Mouse (Mus musculus) intestine, embryonic 15.5 days (tissue): Measurements from ENCODE around the gene Dimt1. TPM values are rescaled to one million over a fixed set of nuclear protein-coding genes. Genes with fewer than 3 reads are reported as not detected.

Experiments
- ATAC-seq: fragments of 200-750 bp; cut with Nextera tagmentation; 2 replicates; pipeline ENCODE4 v1.8.0; 2017; ENCODE audit warnings: moderate TSS enrichment, moderate library complexity
- H3K27ac ChIP-seq: fragments of 300-500 bp; sonication (generic); 2 replicates; pipeline ENCODE4 v1.5.1; 2015; ENCODE audit warnings: mild to moderate bottlenecking, inconsistent platforms
- H3K27me3 ChIP-seq: fragments of 300-500 bp; sonication (generic); replicated peaks from 2 replicates; pipeline ENCODE4 v1.6.1; 2015; ENCODE audit warnings: inconsistent platforms
- H3K36me3 ChIP-seq: fragments of 300-500 bp; sonication (generic); 2 replicates; pipeline ENCODE4 v1.6.1; 2015; ENCODE audit warnings: inconsistent platforms
- H3K4me1 ChIP-seq: fragments of 300-500 bp; sonication (generic); replicated peaks from 2 replicates; pipeline ENCODE4 v1.6.1; 2015; ENCODE audit warnings: inconsistent platforms
- H3K4me2 ChIP-seq: fragments of 300-500 bp; sonication (generic); replicated peaks from 2 replicates; pipeline ENCODE4 v1.6.1; 2015; ENCODE audit warnings: mild to moderate bottlenecking, inconsistent platforms
- H3K4me3 ChIP-seq: fragments of 300-500 bp; sonication (generic); replicated peaks from 2 replicates; pipeline ENCODE4 v1.5.1; 2015; ENCODE audit warnings: inconsistent platforms
- H3K9ac ChIP-seq: fragments of 300-500 bp; sonication (generic); 2 replicates; pipeline ENCODE4 v1.6.1; 2015; ENCODE audit warnings: inconsistent platforms
- H3K9me3 ChIP-seq: fragments of 300-500 bp; sonication (generic); 2 replicates; pipeline ENCODE4 v1.6.1; 2016; ENCODE audit warnings: inconsistent platforms
- WGBS: fragments of 180-500 bp; shearing (Covaris S2); methylation state at CpG from one replicate; pipeline ENCODE4 v1.1.7; 2015; 5-methylcytosine and 5-hydroxymethylcytosine counted together
- polyA plus RNA-seq: library from polyadenylated mRNA; unstranded; fragments of >200 nt; fragmentation: Nextera tagmentation; extraction: Ambion mirVana; gene quantifications from 2 replicates; pipeline ENCODE4 v1.2.1, GENCODE M21; 2015

Dimt1 gene
- polyA plus RNA-seq, 1 experiment from 2014 or later, result 38.8 TPM

DNA sequence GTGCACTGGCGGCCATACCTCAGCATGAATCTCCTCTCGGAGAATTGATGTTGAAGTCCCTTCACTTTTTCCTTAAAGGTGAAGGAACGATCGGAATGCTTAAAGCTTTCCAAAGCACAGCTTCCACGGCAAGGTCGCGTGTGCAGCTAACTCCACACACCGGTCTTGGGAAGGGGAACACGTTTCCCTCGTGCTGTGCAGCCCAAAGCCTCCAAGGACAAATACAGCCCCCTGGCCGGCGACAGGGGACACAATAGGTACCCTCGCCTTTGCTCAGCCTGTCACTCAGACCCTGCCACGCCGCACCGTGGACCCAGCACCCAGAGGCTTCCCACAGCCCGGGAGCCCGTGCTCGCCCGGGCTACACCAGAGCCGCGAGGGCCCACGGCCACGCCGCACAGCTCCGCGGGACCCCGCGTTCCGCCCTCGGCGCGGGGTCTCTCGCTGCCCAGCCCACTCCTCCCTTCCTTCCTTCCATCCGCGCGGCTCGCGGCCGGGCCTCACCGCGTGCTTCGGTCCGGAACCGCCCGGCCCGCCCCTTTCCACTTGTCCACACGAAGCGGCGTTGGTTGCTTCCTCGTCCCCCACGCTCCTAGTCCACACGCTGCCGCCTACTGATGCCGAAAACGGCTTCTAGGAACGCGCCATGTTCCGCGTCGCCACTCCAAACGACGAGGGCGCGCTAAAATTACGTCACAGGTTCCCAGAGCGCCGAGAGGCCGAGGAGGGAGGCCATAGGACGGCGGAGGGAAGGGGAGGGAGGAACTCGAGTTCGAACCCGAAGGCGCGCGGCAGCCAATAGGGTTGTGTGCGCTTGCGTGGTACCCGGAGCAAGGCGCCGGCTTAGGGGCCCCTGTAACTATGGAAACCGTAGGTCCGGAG lies 10.4 kb upstream of the Dimt1 start, which contains the start of gene Ipo11:
Gene Ipo11 (minus strand): TSS at position 703 of the 882 bp plus-strand sequence.
- Histone ChIP-seq H3K9ac (peak within 1 kb of the TSS; percentile 88), H3K4me2 (peak within 1 kb of the TSS; percentile 63), H3K4me1 (0 out of 2 replicates have a peak, but pooled peaks cover 3% of the 10 kb centered on the region), H3K4me3 (peak within 1 kb of the TSS; percentile 94), H3K36me3 (no peaks in the 10 kb centered on the region), H3K27me3 (no peaks in the 10 kb centered on the region), H3K9me3 (no peaks in the 10 kb centered on the region), H3K27ac (peak within 1 kb of the TSS; percentile 77)
- WGBS, result under 1% methylated on average over 78 of the region's 84 CpGs
- ATAC-seq, result peak; percentile 97

DNA sequence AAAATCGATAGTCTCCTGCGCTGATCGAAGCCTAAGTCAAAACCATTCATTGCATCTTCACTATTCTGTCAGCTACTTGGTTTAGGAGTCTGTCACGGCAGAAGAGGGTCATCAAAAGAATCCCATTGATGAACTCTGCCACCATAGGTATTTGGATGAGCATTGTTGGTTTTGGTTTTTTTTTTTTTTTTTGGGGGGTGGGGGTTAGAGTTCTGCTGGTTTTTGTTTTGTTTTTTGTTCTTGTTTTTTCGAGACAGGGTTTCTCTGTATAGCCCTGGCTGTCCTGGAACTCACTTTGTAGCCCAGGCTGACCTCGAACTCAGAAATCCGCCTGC lies 9.8 kb upstream of the Dimt1 start:
- Histone ChIP-seq H3K36me3 (no peaks in the 10 kb centered on the region), H3K27me3 (no peaks in the 10 kb centered on the region), H3K4me3 (peak overlapping the region; percentile 94), H3K27ac (no peak overlapping the region), H3K4me2 (peak overlapping the region; percentile 63), H3K9ac (no peak overlapping the region; the same call in 1 of the 2 replicates), H3K9me3 (no peaks in the 10 kb centered on the region), H3K4me1 (0 out of 2 replicates have a peak, but pooled peaks cover 3% of the 10 kb centered on the region)
- ATAC-seq, result peak; percentile 19
- 26% methylated on average over 7 of the region's 7 CpGs for WGBS

DNA sequence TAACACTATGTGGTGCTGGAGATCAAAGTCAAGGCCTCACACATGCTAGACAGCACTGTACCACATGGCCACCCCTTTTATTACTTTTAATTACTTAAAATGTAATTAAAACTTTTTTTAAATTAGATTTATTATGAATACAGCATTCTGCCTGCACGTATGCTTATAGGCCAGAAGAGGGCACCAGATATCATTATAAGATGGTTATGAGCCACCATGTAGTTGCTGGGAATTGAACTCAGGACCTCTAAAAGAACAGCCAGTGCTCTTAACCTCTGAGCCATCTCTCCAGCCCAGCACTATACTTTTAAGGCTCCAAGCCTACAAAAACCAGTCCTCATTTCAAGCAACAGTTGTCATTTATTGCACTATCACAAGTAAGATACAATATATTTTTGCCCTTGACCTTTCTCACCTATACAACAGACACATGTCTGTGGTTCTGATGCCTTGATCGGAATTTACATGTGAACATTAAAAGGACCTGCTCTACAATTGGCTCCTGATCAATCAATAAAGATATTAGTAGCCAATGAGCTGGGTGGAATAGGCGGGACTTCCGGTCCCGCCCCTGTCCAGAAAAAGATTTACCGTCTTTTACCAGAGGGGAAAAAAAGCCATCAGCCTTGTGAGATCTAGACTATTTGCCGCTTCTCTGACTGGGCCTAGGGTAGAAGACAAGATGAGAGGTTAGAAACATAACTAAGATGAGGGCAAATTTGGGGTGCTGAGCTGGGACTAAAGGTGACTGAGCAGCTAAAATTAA lies 5.5 kb upstream of the Dimt1 start:
- H3K27ac ChIP-seq, result no peak overlapping the region
- H3K36me3 ChIP-seq, result no peaks in the 10 kb centered on the region
- H3K27me3 ChIP-seq, result no peaks in the 10 kb centered on the region
- no peaks in the 10 kb centered on the region for H3K9me3 ChIP-seq
- no peak overlapping the region for H3K9ac ChIP-seq
- ATAC-seq, result no peak
- H3K4me3 ChIP-seq, result no peak overlapping the region
- 32% methylated on average over 7 of the region's 7 CpGs for WGBS
- H3K4me2 ChIP-seq, result no peak overlapping the region
- H3K4me1 ChIP-seq, result no peaks in the 10 kb centered on the region

DNA sequence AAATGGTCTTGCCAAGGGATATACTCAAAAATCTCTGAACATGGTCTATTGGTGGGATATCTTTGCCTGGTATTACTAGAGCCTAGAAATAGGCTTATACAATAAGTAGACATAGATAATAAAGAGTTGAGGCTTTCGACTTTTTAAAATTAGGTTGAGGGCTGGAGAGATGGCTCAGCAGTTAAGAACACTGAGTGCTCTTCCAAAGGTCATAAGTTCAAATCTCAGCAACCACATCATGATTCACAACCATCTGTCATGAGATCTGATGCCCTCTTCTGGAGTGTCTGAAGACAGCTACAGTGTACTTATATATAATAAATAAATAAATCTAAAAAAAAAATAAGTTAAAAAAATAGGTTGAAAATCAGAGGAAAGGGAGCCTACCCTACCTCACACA lies 4.2 kb upstream of the Dimt1 start:
- no peak overlapping the region for H3K9ac ChIP-seq
- no peaks in the 10 kb centered on the region for H3K4me1 ChIP-seq
- ATAC-seq, result no peak
- H3K9me3 ChIP-seq, result no peaks in the 10 kb centered on the region
- no peaks in the 10 kb centered on the region for H3K36me3 ChIP-seq
- no peak overlapping the region for H3K4me2 ChIP-seq
- no peak overlapping the region for H3K4me3 ChIP-seq
- no peak overlapping the region for H3K27ac ChIP-seq
- WGBS, result 86% methylated on average over 1 of the region's 1 CpGs
- no peaks in the 10 kb centered on the region for H3K27me3 ChIP-seq

DNA sequence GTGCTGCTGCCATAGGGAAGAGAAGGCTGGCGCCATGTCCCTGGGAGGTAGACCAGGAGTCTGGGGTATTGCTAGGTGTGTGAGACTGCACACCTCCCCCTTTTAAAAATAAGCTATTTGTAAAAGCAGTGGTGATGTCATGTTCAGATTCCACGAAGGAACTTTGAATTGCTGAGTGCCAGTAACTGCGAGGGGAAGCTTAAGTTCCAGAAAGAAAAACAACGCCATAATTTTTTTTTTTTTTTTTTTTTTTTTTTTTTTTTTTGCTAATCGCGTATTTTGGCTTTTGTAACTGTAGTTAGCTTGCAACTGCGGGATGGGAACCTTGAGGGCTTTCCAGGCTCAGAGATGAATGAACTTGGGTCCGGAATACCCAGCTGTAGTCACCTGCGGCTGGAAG lies 1.4 kb upstream of the Dimt1 start:
- Histone ChIP-seq H3K27ac (no peak overlapping the region), H3K9ac (no peak overlapping the region), H3K4me3 (no peak overlapping the region), H3K4me2 (no peak overlapping the region), H3K36me3 (no peaks in the 10 kb centered on the region), H3K4me1 (no peaks in the 10 kb centered on the region; the same call in 1 of the 2 replicates), H3K27me3 (no peaks in the 10 kb centered on the region), H3K9me3 (no peaks in the 10 kb centered on the region)
- no peak for ATAC-seq
- 82% methylated on average over 9 of the region's 9 CpGs for WGBS

DNA sequence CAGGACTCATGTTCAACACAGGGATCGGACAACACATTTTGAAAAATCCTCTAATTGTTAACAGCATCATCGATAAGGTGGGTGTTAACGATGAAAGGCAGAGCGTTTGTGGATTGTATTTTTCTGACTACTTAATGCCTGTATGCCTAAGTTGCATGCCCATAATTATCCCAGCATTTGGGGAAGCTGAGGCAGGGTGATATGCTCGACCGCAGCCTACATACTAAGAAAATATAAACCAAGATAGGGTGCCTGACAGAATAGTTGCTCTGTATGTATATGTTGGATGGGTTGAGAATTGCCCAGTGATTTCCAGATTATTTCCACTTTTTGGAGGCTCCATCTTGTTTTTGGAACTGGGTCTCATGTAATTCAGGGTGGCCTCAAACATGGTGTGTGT lies 656 bp downstream of the Dimt1 start:
- Histone ChIP-seq H3K27me3 (no peaks in the 10 kb centered on the region), H3K9ac (peak overlapping the region; percentile 84), H3K4me1 (no peaks in the 10 kb centered on the region; the same call in 1 of the 2 replicates), H3K27ac (peak overlapping the region; percentile 72; the same call in 1 of the 2 replicates), H3K9me3 (no peaks in the 10 kb centered on the region), H3K4me3 (peak overlapping the region; percentile 86), H3K36me3 (no peaks in the 10 kb centered on the region), H3K4me2 (peak overlapping the region; percentile 70)
- 5% methylated on average over 6 of the region's 6 CpGs for WGBS
- ATAC-seq, result no peak

DNA sequence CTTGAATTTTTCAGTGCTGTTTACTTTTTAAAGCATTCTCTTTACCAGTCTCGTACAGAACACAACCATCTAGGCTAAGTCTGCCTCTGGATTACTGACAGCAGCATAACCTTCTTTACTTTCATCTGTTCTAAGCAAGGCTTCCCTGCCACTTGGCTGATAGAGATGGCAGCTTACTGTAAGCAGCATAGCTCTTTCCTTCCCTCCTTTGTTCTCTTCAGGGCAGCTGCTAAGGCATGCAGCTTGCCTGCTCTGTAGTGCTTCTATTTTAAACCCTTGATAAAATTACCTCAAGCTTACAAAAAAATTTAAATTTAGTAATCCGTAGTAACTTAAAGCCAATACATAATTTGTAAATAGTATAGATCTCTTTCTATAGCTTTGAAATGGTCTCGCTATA lies 8.0 kb downstream of the Dimt1 start:
- Histone ChIP-seq H3K27ac (no peak overlapping the region), H3K4me1 (no peaks in the 10 kb centered on the region), H3K4me3 (no peak overlapping the region), H3K9me3 (no peaks in the 10 kb centered on the region), H3K27me3 (no peaks in the 10 kb centered on the region), H3K9ac (no peak overlapping the region), H3K36me3 (peaks cover 13% of the 10 kb centered on the region), H3K4me2 (no peak overlapping the region)
- WGBS, result 82% methylated on average over 3 of the region's 3 CpGs
- ATAC-seq, result no peak

DNA sequence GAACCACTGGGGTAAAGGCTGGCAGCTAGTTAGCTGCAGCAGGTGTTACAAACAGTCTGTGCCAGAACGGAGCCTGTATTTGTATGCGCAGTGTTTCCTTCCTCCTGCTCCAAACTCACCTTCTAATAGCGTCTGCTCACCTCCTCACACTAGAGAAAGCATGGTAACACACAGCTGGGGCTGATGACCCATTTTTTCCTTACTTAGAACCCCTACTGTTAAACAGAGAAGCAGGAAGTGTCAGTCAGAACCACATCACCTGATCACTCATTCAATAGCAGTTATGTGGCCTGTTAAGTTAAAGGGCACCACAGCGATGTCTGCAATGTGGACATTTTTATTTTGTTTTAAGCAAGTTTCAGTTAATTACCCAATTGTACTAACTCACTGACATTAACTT lies 10.6 kb downstream of the Dimt1 start:
- Histone ChIP-seq H3K4me2 (no peak overlapping the region), H3K27me3 (no peaks in the 10 kb centered on the region), H3K4me3 (no peak overlapping the region), H3K4me1 (no peaks in the 10 kb centered on the region), H3K36me3 (peaks cover 13% of the 10 kb centered on the region), H3K27ac (no peak overlapping the region), H3K9me3 (no peaks in the 10 kb centered on the region), H3K9ac (no peak overlapping the region)
- 89% methylated on average over 4 of the region's 4 CpGs for WGBS
- ATAC-seq, result no peak

DNA sequence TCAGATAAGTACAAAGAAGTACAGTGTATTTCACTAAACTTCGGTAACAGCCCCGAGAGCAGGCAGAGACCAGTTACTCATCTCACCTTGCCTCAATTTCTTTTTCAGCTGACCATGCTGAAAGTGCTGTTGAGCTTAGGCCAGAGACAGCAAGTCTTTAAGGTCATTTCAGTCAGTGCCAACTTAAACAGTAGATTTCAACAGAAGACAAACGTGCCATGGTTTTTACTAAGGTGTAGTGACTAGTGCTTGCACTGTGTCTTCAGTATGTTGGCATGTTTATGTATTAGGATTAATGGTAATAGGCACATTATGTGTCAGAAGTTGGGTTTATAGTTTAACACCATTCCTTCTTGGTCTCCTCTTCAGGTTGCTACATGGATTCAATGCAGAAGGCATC lies 11.4 kb downstream of the Dimt1 start:
- no peak for ATAC-seq
- Histone ChIP-seq H3K4me3 (no peak overlapping the region), H3K4me1 (no peaks in the 10 kb centered on the region), H3K9ac (no peak overlapping the region), H3K27ac (no peak overlapping the region), H3K27me3 (no peaks in the 10 kb centered on the region), H3K36me3 (peaks cover 13% of the 10 kb centered on the region), H3K4me2 (no peak overlapping the region), H3K9me3 (no peaks in the 10 kb centered on the region)
- whole genome bisulfite sequencing, result 86% methylated on average over 3 of the region's 3 CpGs

DNA sequence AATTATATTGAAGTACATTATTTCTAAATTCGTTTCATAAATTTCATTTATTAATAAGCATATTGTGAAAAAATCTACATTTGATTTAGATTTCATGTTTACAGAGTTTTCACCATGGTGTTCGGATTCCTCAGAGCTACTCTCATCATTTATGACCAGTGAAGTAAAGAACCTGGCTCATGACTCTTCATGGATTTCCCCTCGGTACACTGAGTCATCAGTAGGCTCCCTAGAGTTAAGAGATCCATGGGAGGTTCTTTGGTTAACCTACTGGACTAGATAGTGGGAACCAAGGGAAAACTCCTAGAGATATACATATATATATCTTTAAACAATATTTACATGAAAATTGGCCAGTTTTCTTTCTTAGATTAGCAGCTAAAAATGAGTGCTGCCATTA lies 13.6 kb downstream of the Dimt1 start:
- WGBS, result 85% methylated on average over 3 of the region's 3 CpGs
- H3K36me3 ChIP-seq, result peaks cover 11% of the 10 kb centered on the region

DNA sequence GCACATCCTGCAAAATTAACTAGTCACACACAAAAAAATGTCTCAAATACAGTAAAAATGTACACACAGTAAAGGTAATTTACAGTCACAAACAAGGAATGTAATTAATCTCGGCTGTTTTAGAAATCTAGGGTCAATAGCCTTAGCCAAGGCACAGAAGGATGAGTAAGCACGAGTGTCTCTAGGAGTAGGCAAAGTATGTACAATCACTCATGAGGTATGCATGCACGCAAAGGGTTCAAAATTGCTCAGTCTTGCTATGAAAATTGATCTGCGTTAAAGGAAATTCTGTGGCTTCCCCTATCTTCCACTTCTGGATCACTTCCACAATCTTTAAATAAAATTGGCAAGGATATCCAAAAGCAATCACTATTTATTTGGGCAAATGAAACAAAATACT lies 14.6 kb downstream of the Dimt1 start:
- Histone ChIP-seq H3K9ac (no peak overlapping the region), H3K4me3 (no peak overlapping the region), H3K27me3 (no peaks in the 10 kb centered on the region), H3K27ac (no peak overlapping the region), H3K4me2 (no peak overlapping the region), H3K9me3 (no peaks in the 10 kb centered on the region), H3K36me3 (peaks cover 10% of the 10 kb centered on the region; the same call in 1 of the 2 replicates), H3K4me1 (no peaks in the 10 kb centered on the region)
- no peak for ATAC-seq
- 92% methylated on average over 4 of the region's 4 CpGs for WGBS

More for the DNA sequence above, 13.6 kb downstream of the Dimt1 start:
- no peak overlapping the region for H3K9ac ChIP-seq
- H3K27ac ChIP-seq, result no peak overlapping the region
- no peaks in the 10 kb centered on the region for H3K4me1 ChIP-seq
- no peak overlapping the region for H3K4me2 ChIP-seq
- H3K4me3 ChIP-seq, result no peak overlapping the region
- H3K27me3 ChIP-seq, result no peaks in the 10 kb centered on the region
- H3K9me3 ChIP-seq, result no peaks in the 10 kb centered on the region
- no peak for ATAC-seq

DNA sequence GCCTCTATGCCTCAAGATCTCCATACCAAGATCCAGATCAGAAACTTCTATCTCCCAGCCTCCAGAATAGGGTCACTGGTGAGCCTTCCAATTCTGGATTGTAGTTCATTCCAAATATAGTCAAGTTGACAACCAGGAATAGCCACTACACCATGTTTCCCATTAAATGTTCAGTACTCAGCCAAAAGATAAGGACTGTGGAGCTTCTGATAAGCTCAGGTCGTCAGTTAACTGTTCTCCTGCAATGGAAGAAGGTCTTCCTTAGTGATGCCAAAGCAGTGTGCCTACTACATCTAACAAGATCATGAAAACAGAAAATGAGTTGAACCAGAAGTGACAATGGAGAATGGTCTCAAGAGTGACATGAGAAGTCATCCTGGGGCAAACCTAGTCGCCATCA lies 50.0 kb downstream of the Dimt1 start:
- 71% methylated on average over 2 of the region's 2 CpGs for WGBS
- no peaks in the 10 kb centered on the region for H3K9me3 ChIP-seq

More for the DNA sequence above, 50.0 kb downstream of the Dimt1 start:
- no peak overlapping the region for H3K4me3 ChIP-seq
- ATAC-seq, result no peak
- no peaks in the 10 kb centered on the region for H3K27me3 ChIP-seq
- no peak overlapping the region for H3K27ac ChIP-seq
- H3K4me1 ChIP-seq, result peaks cover 4% of the 10 kb centered on the region; the same call in 1 of the 2 replicates
- no peaks in the 10 kb centered on the region for H3K36me3 ChIP-seq
- H3K9ac ChIP-seq, result no peak overlapping the region
- H3K4me2 ChIP-seq, result no peak overlapping the region
